Mouse (Mus musculus): ENCODE measurements around the gene Mecom. TPM values are rescaled to one million over a fixed set of nuclear protein-coding genes. Genes with fewer than 3 reads are reported as not detected.
A peak's percentile ranks its signal among the peaks of the same experiment; 100 is the strongest.

The Mecom gene
- total and polyA plus RNA-seq, 2 experiments from 2014 or later: 2.6 to 5.1 TPM

DNA sequence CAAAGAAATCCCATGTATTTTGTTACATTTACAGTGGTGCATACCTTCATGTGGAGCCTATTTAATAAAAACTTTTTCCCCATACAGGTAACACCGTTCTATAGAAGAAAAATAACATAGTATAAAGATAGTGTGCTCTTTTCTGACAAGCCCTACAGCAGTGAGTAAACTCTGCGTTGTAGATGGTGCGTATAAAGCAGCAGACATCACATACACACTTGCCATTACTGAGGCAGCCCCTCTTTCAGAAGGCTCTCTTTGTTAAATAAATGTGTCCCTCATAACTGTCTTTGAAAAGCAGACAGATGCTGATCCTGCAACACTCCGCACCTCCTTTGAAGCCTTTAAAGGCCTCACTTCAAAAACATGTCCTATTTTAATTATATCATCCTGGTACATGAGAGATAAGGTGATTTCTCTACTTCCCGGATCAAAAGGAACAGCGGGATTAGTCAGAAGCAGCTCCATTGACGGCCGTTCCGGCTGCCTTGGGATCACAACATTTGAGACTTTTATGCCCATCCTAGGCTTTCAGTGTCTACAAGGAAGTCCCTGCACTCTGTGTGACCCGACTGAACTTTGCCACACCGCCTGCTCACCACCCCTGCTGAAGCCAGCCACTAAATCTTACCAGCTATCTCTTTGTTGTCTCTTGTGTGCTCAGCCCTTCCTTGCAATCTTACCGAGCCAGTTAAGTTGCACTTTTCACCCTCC lies 355.4 kb downstream of the Mecom start:
- no peak overlapping the region for H3K4me3 ChIP-seq (ENCODE audit: low read depth, low read length)
- H3K36me3 ChIP-seq (ENCODE audit: insufficient read depth, low read length): no peaks in the 10 kb centered on the region
- WGBS: 32% methylated on average over 12 of the region's 12 CpGs
- TF ChIP-seq CTCF (IDR thresholded peaks at IDR 0.05): no peak
- no peak overlapping the region for H3K27ac ChIP-seq (ENCODE audit: low read depth, low read length)
- no peak overlapping the region for H3K9ac ChIP-seq (replicated peaks; ENCODE audit: low read length, poor library complexity, severe bottlenecking)
- H3K4me1 ChIP-seq (ENCODE audit: insufficient read depth, low read length): no peaks in the 10 kb centered on the region
- H3K9me3 ChIP-seq (ENCODE audit: low read length): no peaks in the 10 kb centered on the region
- no peak overlapping the region for H3K4me2 ChIP-seq (ENCODE audit: low read depth, low read length, poor library complexity, severe bottlenecking)
- DNase-seq (ENCODE audit: low spot score) (no peak), ATAC-seq (ENCODE audit: low FRiP score) (no peak)
- no peaks in the 10 kb centered on the region for H3K27me3 ChIP-seq (ENCODE audit: insufficient read depth, low read length)

DNA sequence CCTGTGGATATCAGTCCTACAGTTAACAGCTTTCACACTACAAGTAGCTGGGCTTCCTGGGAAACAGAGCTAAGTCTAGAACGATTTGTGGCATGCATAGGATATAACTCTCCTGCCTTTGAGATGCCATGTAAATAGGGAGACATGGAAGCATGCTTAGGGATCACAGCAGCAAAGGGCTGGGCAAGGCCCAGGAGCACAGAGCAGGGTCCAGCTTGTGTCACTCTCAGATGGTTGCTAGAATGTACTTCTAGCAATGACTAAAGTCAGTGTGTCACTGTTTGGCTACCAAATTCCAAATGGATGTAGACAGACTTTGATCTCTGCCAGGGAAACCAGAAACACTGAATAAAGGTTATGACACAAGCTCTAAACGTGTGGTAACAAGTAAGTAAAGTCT lies 358.5 kb downstream of the Mecom start:
- no peak for TF ChIP-seq CTCF (IDR thresholded peaks at IDR 0.05)
- Histone ChIP-seq H3K9ac (replicated peaks; ENCODE audit: low read length, poor library complexity, severe bottlenecking) (no peak overlapping the region), H3K9me3 (ENCODE audit: low read length) (no peaks in the 10 kb centered on the region), H3K4me1 (ENCODE audit: insufficient read depth, low read length) (no peaks in the 10 kb centered on the region), H3K27me3 (ENCODE audit: insufficient read depth, low read length) (no peaks in the 10 kb centered on the region), H3K4me2 (ENCODE audit: low read depth, low read length, poor library complexity, severe bottlenecking) (no peak overlapping the region), H3K36me3 (ENCODE audit: insufficient read depth, low read length) (no peaks in the 10 kb centered on the region), H3K4me3 (ENCODE audit: low read depth, low read length) (no peak overlapping the region), H3K27ac (ENCODE audit: low read depth, low read length) (no peak overlapping the region)
- 76% methylated on average over 2 of the region's 2 CpGs for WGBS
- DNase-seq (ENCODE audit: low spot score): no peak
- ATAC-seq (ENCODE audit: low FRiP score): no peak

DNA sequence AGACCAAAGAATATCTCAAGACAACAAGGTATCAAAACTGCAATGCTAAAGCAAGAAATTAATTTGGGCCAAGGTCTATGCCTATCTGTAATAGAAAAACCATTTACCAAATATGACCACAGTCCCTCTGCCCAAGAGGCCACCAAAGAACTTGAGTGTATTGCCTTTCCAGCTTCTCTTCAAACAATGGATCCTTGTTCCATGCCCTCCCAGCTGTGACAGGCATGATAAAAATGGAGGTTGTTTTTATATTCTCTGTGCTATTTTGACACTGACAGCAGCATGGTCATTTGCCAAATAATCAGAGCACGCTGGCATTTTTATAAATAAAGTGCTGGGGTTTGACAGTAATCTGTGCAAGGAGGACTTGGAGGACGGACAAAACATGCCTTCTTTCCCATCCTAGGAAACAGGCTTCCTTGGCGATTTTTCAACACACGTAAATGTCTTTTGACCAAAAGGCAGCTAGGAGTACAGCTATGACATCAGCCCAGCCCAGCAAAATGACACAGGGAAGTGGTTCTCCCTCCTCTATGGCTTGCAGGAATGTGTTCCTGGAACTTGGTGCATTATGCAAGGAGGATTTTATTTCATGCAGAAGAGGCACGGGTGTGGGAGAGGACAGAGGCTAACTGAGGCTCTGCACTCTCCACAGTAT lies 359.9 kb downstream of the Mecom start:
- no peaks in the 10 kb centered on the region for H3K36me3 ChIP-seq (ENCODE audit: insufficient read depth, low read length)
- no peaks in the 10 kb centered on the region for H3K4me1 ChIP-seq (ENCODE audit: insufficient read depth, low read length)
- 32% methylated on average over 5 of the region's 5 CpGs for WGBS
- no peak overlapping the region for H3K4me3 ChIP-seq (ENCODE audit: low read depth, low read length)
- no peaks in the 10 kb centered on the region for H3K9me3 ChIP-seq (ENCODE audit: low read length)
- no peak for TF ChIP-seq CTCF (IDR thresholded peaks at IDR 0.05)
- ATAC-seq (ENCODE audit: low FRiP score) (no peak), DNase-seq (ENCODE audit: low spot score) (peak; percentile 68)
- no peak overlapping the region for H3K4me2 ChIP-seq (ENCODE audit: low read depth, low read length, poor library complexity, severe bottlenecking)
- H3K27me3 ChIP-seq (ENCODE audit: insufficient read depth, low read length): no peaks in the 10 kb centered on the region
- H3K9ac ChIP-seq (replicated peaks; ENCODE audit: low read length, poor library complexity, severe bottlenecking): no peak overlapping the region
- no peak overlapping the region for H3K27ac ChIP-seq (ENCODE audit: low read depth, low read length)

DNA sequence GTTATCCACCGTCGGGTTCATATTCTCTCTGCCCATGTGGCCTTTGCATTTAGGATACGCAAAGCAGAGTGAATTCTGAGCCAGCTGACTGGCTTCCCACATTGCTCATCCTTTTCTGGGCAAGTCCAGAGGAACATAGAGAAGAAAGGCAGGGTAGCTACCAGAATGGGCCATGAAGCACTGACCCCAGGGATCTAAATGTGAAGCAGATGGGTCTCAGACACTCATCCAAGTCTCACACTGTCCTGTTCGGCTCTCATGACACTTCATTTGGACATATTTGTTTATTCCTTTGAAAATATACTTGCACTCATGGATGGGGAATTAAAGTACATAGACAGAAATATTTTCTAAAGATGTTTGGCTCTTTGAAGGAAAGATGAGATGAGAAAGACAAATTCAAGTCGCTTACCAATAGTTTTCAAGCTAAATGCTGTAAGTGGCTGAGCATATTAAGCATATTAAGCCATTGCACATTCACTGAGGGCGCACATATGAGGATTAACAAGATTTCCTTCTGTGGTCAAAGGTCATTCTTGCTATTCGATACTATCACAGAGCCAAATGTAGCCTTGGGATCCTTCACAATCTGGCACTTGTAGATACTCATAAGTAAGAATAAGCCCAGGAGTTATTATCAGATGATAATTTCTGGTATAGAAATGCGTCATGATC lies 365.9 kb downstream of the Mecom start:
- Histone ChIP-seq H3K36me3 (ENCODE audit: insufficient read depth, low read length) (no peaks in the 10 kb centered on the region), H3K9me3 (ENCODE audit: low read length) (no peaks in the 10 kb centered on the region), H3K4me2 (ENCODE audit: low read depth, low read length, poor library complexity, severe bottlenecking) (no peak overlapping the region), H3K4me3 (ENCODE audit: low read depth, low read length) (no peak overlapping the region), H3K9ac (replicated peaks; ENCODE audit: low read length, poor library complexity, severe bottlenecking) (no peak overlapping the region), H3K4me1 (ENCODE audit: insufficient read depth, low read length) (no peaks in the 10 kb centered on the region), H3K27ac (ENCODE audit: low read depth, low read length) (no peak overlapping the region), H3K27me3 (ENCODE audit: insufficient read depth, low read length) (no peaks in the 10 kb centered on the region)
- DNase-seq (ENCODE audit: low spot score): no peak
- WGBS: 84% methylated on average over 8 of the region's 8 CpGs
- ATAC-seq (ENCODE audit: low FRiP score): no peak
- no peak for TF ChIP-seq CTCF (IDR thresholded peaks at IDR 0.05)

DNA sequence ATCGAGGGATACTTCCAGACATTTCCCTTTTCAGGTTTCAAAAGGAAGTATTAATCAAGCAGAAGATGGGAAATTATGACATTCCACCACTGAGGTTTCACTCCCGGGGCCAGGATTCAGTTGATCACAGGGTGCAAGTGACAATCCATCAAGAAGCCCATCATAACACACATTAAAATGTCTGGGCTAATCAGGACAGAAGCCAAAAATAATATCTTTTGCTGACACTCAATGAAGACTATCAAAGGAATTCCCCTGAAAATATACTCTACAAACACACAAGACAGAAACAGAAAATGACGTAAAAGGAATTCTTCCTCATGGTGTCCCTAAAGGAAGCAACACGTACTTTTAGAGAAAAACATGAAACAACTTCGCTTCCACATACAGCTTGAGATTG lies 371.2 kb downstream of the Mecom start:
- 90% methylated on average over 5 of the region's 5 CpGs for WGBS
- no peak for TF ChIP-seq CTCF (IDR thresholded peaks at IDR 0.05)
- H3K9ac ChIP-seq (replicated peaks; ENCODE audit: low read length, poor library complexity, severe bottlenecking): no peak overlapping the region

DNA sequence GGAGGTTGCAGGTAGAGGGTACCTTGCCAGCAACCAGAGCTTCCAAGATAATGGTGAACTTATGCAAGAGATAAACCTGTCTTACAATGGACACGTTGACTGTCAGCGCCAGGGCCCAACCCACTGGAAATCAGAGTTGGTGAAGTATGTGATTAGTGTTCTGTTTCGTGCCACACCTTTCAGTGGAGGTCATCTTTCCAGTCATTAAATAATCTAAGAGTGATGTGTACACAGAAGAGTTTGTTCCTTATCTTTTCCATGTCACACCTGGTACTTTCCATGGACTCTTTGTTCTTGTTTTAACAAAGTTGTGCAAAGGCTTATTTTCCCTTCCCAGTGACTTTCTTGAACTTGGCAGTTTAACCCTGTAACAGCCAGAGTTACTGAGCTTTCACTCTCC lies 374.0 kb downstream of the Mecom start:
- Histone ChIP-seq H3K4me3 (ENCODE audit: low read depth, low read length) (no peak overlapping the region), H3K4me2 (ENCODE audit: low read depth, low read length, poor library complexity, severe bottlenecking) (no peak overlapping the region), H3K27ac (ENCODE audit: low read depth, low read length) (no peak overlapping the region), H3K9me3 (ENCODE audit: low read length) (no peaks in the 10 kb centered on the region), H3K27me3 (ENCODE audit: insufficient read depth, low read length) (no peaks in the 10 kb centered on the region), H3K4me1 (ENCODE audit: insufficient read depth, low read length) (no peaks in the 10 kb centered on the region), H3K36me3 (ENCODE audit: insufficient read depth, low read length) (no peaks in the 10 kb centered on the region), H3K9ac (replicated peaks; ENCODE audit: low read length, poor library complexity, severe bottlenecking) (no peak overlapping the region)
- ATAC-seq (ENCODE audit: low FRiP score): no peak
- DNase-seq (ENCODE audit: low spot score): no peak
- WGBS: 85% methylated on average over 3 of the region's 3 CpGs
- TF ChIP-seq CTCF (IDR thresholded peaks at IDR 0.05): no peak

More for the DNA sequence above, 371.2 kb downstream of the Mecom start:
- Histone ChIP-seq H3K27me3 (ENCODE audit: insufficient read depth, low read length) (no peaks in the 10 kb centered on the region), H3K4me1 (ENCODE audit: insufficient read depth, low read length) (no peaks in the 10 kb centered on the region), H3K9me3 (ENCODE audit: low read length) (no peaks in the 10 kb centered on the region), H3K4me2 (ENCODE audit: low read depth, low read length, poor library complexity, severe bottlenecking) (no peak overlapping the region), H3K27ac (ENCODE audit: low read depth, low read length) (no peak overlapping the region), H3K36me3 (ENCODE audit: insufficient read depth, low read length) (no peaks in the 10 kb centered on the region), H3K4me3 (ENCODE audit: low read depth, low read length) (no peak overlapping the region)
- no peak for ATAC-seq (ENCODE audit: low FRiP score)
- no peak for DNase-seq (ENCODE audit: low spot score)

Data from midbrain, postnatal 0 days (tissue).